Mouse (Mus musculus) frontal cortex, postnatal 10 days (tissue): ENCODE measurements around the gene Crhr1.
"Not testable (repeated sequence)": the region's sequence is repeated elsewhere in the genome, so short reads cannot be mapped to it uniquely, and the experiment has no call there.

ENCODE experiments used
- DNase-seq, 2 experiments: peaks; one replicate each; pipeline ENCODE4 v3.0.0; 2022; ENCODE audit warnings: low spot score in 2 of 2, mixed read lengths in 1 of 2

Crhr1 gene

DNA sequence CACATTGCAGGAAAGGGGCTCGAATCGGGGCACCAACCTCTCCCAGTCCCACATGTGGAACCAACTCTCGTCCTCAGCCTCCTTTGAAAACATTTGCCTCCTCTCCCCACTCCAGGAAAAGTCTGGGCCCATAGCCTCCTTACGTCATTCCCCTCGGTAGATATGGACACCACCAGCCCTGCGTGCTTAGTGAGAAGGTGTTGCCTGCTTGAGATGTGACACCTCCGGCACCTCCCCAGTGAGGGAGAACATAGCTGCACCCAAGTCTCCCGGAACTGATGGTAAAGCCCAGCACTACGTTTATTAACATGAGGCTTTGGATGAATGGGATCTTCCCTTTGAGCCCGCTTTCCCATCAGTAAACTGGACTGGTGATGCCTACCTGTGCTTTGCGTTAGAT is 62.7 kb downstream of the Crhr1 start:
- DNase-seq, result no peak

GRCm38 (mm10) chr11:104195791-104196190 is 63.1 kb downstream of the Crhr1 start:
- peak; percentile 71 to 83 for DNase-seq

DNA sequence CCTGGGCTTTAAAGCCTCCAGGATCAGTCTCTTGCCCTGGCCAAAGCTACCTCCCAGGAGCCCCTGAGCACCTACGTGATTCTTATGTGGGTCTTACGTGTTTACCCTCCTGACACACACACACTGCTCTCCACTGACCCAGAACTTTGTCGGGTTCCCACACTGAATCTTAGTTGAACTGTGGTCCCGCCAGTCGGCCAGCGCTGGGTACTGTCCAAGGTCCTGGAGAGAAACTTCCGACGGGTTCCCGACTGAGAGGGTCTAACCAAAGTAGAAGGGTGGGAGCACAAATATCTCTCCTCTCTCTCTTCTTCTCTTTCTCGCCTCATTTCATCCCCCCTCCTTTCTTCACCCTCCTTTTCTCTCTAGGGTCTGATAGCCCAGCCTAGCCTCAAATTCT is 65.2 kb downstream of the Crhr1 start:
- DNase-seq, result no peak

DNA sequence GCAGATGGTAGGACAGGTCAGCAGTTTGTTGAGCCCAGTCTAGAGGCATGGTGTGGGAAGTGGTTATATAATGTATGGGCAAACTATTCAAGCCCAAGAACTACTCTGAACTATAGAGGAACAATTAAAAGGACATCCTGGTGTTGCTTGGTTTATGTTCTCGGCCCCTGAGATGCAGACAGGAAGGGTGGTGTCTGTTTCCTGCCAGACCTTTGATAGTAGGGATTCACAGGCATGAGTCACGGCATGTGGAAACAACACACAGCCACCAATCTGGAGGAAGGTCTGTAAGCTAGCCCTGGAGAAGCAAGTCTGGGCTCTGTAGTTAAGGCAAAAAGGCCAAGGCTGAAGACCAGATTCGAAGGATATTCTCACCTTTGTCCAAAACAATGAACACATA is 70.6 kb downstream of the Crhr1 start:
- no peak for DNase-seq

GRCm38 (mm10) chr11:104206573-104206972 is 73.9 kb downstream of the Crhr1 start:
- DNase-seq, result no peak

GRCm38 (mm10) chr11:104209041-104209440 is 76.4 kb downstream of the Crhr1 start:
- no peak for DNase-seq

- no peak for DNase-seq
These were observed 78.6 kb downstream of the Crhr1 start for GRCm38 (mm10) chr11:104211251-104211650.

DNA sequence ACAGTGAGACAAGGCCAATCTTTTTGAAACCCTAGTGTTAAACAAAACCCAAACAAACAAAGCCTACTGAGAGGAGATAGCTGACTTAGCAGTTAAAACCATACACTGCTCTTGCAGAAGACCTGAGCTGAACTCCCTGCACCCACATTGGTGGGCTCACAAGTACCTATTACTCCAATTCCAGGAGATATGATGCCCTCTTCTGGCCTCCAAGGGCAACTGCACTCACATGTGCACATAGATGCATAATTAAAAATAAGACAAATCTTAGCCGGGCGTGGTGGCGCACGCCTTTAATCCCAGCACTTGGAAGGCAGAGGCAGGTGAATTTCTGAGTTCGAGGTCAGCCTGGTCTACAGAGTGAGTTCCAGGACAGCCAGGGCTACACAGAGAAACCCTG is 81.5 kb downstream of the Crhr1 start:
- DNase-seq, result not testable (repeated sequence)

- no peak for DNase-seq
These were observed 85.4 kb downstream of the Crhr1 start for GRCm38 (mm10) chr11:104218075-104218474.

DNA sequence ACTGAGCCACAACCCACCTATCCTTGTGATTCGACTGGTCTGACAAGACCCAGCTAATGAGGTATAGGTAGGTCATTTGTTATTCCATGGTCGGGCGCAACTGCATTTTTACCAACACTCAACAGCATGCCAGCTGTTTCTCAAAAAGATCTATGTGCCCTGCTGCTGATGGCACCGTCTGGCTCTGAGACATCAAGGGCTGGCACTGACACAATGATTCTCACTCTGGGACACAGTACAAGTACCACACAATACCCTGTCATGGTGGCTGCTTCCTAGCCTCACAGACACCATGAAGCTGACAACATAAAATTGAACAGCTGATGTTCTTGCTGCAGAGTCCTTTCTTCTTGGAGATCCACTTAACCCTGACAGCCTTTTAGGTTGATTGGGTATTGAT is 87.6 kb downstream of the Crhr1 start:
- DNase-seq, result no peak

DNA sequence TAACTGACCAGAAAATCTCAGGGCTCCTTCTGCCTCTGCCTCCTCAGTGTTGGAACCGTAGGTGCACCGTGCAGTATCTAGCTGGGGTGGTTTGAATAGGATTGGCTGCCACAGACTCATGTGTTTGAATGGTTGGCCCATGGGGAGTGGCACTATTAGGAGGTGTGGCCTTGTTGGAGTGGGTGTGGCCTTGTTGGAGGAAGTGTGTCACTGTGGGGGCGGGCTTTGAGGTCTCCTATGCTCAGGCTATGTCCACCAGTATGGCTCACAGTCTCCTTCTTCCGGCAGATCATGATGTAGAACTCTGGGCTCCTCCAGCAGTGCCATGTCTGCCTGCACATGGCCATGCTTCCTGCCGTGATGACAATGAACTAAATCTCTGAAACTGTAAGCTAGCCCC is 89.1 kb downstream of the Crhr1 start:
- no peak for DNase-seq

DNA sequence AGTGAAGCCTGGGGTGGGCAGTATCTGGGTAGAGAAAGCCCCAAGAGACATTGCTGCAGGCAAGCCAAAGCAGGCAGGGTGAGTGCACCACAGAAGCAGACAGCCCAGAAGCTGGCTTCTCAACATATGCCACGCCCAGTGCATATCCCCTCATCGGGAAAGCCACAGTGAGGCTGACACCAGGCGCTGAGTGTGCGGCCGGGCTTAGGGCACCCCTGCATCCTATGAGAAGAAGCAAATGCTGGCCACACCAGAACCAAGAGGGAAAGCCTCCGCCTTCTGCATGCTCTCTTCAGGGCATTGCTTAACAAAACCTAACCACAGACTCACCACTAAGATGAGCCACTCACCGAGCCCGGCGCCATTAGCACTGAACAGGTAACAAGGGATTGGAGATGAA is 90.6 kb downstream of the Crhr1 start:
- DNase-seq, result no peak
